Mouse (Mus musculus) gastrocnemius, adult 2 months (tissue): ENCODE measurements around the gene Lclat1. TPM values are rescaled to one million over a fixed set of nuclear protein-coding genes. Genes with fewer than 3 reads are reported as not detected.
"Not testable (repeated sequence)": the region's sequence is repeated elsewhere in the genome, so short reads cannot be mapped to it uniquely, and the experiment has no call there.

ENCODE experiments used
- DNase-seq: peaks from one replicate; pipeline ENCODE4 v3.0.0; 2022
- H3K27ac ChIP-seq: fragments of 200-600 bp; 2 replicates; pipeline ENCODE4 v1.8.1; 2022; ENCODE audit warnings: mild to moderate bottlenecking
- H3K4me3 ChIP-seq: fragments of 200-600 bp; 2 replicates; pipeline ENCODE4 v1.8.1; 2022; ENCODE audit warnings: mild to moderate bottlenecking, moderate library complexity
- CTCF ChIP-seq: fragments of 200-600 bp; IDR thresholded peaks from 2 replicates; pipeline ENCODE4 v1.8.1; 2022; ENCODE audit warnings: antibody characterized with exemption, mild to moderate bottlenecking, moderate library complexity
- intact Hi-C: fragments of 180-260 bp; cut with DNase I; formaldehyde crosslinking; loops from one replicate; pipeline ENCODE4 v1.15.1; 2025
- total RNA-seq, 2 experiments: library from RNA; stranded (reverse); gene quantifications; 2 replicates each; pipeline ENCODE4 v1.2.3; 2021

The Lclat1 gene
- total RNA-seq, 2 experiments from 2014 or later, result 14.6 to 17.8 TPM

DNA sequence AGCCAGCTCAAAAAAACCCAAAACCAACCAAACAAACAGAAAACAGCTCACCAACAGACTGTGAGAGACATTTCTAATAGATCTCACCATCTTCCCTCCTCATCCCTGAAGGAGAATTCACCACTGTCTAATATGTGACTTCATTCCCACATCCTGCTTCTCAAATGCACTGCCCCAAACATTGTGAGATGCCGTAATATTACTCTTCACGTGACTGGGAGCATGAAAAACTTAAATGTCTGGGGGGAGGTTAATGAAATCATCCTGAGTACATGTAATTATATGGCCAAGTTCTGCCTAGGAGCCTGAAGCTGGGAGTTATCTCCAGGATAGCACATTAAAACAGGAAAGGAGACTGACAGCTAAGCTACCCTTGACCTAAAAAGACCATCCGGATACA lies 138.3 kb downstream of the Lclat1 start:
- intact Hi-C loops, result no loop called here
- H3K4me3 ChIP-seq, result no peak overlapping the region
- DNase-seq, result no peak
- no peak overlapping the region for H3K27ac ChIP-seq
- TF ChIP-seq CTCF, result no peak

GRCm38 (mm10) chr17:73246926-73247325 lies 139.1 kb downstream of the Lclat1 start:
- TF ChIP-seq CTCF, result no peak
- Histone ChIP-seq H3K4me3 (no peak overlapping the region), H3K27ac (no peak overlapping the region)
- DNase-seq, result no peak
- intact Hi-C loops, result no loop called here

DNA sequence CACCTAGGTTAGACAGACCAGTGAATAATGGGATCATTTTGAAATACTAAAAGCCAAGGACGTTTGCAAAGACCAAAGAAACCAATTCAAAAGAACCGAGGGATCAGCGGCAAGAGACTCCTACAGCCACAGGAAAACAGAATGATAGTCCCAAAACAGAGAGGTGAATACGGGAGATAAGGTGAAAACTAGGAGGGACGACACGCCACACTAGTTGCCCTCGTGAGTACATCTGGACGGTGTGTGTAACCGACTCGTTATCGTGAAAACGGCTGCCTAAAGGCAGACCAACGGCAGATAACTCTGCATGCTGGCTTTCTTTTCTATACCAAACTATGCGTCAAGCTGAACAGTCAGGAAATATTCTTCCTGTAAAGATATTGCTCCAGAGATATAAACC lies 140.0 kb downstream of the Lclat1 start:
- TF ChIP-seq CTCF, result no peak

GRCm38 (mm10) chr17:73250488-73251141 lies 142.8 kb downstream of the Lclat1 start:
- Histone ChIP-seq H3K4me3 (no peak overlapping the region), H3K27ac (no peak overlapping the region; the same call in 1 of the 2 replicates)
- intact Hi-C loops, result no loop called here
- no peak for TF ChIP-seq CTCF
- DNase-seq, result peak; percentile 20

More for the DNA sequence above, 140.0 kb downstream of the Lclat1 start:
- Histone ChIP-seq H3K4me3 (no peak overlapping the region), H3K27ac (no peak overlapping the region)
- DNase-seq, result no peak
- intact Hi-C loops, result no loop called here

GRCm38 (mm10) chr17:73251142-73251502 lies 143.3 kb downstream of the Lclat1 start:
- peak overlapping the region; percentile 38; the same call in 1 of the 2 replicates for H3K27ac ChIP-seq
- DNase-seq, result peak; percentile 26
- H3K4me3 ChIP-seq, result no peak overlapping the region
- intact Hi-C loops, result no loop called here
- no peak for TF ChIP-seq CTCF

DNA sequence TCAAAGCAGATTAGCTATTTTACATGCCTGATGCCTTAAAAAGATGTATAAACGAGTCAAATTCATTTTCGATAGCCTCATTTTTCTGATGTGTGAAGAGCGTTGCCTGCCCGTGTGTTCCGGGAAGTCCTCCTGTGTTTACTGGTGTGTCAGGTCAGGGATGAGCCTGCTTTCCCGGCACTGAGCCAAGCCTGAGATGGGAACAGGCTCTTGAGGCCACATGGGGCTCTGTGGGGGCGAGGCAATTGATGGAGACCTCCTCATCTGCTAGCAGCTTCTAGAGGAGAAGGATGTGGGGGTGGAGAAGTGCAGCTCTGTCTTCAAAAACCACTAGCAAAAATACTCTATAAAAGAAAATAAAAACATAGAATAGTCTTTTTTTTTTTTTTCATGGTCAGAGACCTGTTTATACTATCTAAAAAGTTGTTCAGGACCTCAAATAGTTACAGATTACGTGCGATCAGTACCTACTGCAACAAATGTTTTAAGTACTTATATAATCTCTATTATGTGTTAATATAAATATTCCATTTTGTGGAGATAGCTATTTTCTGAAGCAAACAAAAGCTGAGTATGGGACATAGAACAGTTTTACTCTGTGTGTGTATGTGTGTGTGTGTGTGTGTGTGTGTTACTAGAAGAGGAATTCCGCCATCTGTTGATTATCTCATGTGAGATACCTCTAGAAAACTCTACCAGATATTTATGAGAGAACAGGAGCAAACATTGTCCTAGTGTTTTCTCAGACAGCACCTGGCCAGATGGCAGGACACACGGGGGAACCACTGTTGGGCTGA lies 144.2 kb downstream of the Lclat1 start:
- TF ChIP-seq CTCF, result no peak
- H3K27ac ChIP-seq, result 0 out of 2 replicates have a peak overlapping the region, but pooled peaks have one; percentile 38
- peak; percentile 24 for DNase-seq
- intact Hi-C loops, result no loop called here
- H3K4me3 ChIP-seq, result no peak overlapping the region

DNA sequence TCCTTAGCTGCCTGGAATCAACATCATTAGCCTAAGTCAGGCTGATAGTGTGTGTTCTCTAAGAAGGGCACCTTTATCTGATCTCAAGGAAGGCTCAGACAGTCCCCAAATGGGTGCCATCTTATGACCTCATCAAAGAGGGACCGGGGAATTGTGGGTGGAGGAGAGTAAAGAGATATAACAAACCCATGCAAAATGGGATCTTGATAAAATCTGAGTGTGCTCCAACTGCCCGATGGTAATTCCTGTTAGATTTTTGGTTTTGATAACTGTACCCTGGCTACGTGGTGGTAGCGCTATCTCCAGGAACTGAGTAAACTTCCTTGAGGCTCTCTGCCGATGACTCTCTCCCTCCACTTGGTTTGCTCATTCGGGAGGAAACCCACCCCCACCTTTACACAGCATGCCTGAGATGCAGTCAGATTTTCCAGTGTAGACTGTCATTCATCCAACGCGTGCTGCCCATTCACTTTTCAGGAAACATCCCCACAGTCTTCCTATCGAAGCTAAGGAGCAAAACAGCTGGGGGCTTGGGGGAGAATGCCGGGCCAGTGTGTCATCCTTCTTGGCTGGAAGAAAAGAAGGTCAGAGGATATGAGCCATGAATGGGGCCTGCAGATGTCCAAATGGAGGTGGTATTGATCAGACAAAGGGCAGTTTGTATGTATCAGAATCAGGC lies 145.6 kb downstream of the Lclat1 start:
- no peak for TF ChIP-seq CTCF
- intact Hi-C loops, result no loop called here
- no peak for DNase-seq
- no peak overlapping the region for H3K4me3 ChIP-seq
- H3K27ac ChIP-seq, result no peak overlapping the region

GRCm38 (mm10) chr17:73255801-73256200 lies 148.0 kb downstream of the Lclat1 start:
- no peak for TF ChIP-seq CTCF
- intact Hi-C loops, result no loop called here
- Histone ChIP-seq H3K27ac (no peak overlapping the region), H3K4me3 (no peak overlapping the region)
- no peak for DNase-seq

DNA sequence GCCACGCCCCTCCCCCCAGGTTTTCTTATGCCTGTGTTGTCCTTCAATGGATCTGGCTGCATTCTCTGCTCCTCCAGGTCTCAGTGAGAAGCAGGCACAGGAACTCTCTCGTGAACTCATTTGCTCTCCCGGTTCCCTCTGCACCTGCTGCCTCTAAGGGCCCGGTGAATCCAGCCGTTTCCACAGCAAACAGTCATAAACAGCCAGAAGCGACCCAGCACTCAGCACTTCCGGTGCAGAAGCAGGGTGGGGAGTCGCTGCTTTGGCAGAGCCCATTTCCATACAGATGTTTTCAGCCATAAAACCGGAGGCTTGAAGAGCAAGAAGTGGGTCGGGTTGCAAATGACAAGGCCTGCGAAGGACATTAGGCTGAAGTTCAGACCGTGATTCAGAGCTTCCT lies 150.8 kb downstream of the Lclat1 start:
- H3K4me3 ChIP-seq, result peak overlapping the region; percentile 41

DNA sequence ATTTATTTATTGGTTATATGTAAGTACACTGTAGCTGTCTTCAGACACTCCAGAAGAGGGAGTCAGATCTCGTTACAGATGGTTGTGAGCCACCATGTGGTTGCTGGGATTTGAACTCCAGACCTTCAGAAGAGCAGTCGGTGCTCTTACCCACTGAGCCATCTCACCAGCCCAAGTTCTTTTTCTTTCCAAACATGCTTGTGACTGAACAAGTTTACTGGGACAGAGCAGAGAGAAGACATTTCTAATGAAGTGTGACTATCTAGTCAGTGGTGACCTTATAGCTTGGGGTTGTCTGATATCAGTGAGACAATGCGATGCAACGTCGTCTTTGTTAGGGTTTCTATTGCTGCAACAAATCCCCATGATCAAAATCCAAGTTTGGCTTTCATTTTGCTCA lies 151.5 kb downstream of the Lclat1 start:
- H3K4me3 ChIP-seq, H3K27ac ChIP-seq, DNase-seq, intact Hi-C loops: not testable (repeated sequence)

More for the DNA sequence above, 150.8 kb downstream of the Lclat1 start:
- intact Hi-C loops, result no loop called here
- H3K27ac ChIP-seq, result peak overlapping the region; percentile 31; the same call in 1 of the 2 replicates
- no peak for TF ChIP-seq CTCF
- peak; percentile 27 for DNase-seq

- intact Hi-C loops, result no loop called here
- H3K27ac ChIP-seq, result no peak overlapping the region
- TF ChIP-seq CTCF, result no peak
- H3K4me3 ChIP-seq, result no peak overlapping the region
- no peak for DNase-seq
Observed at GRCm38 (mm10) chr17:73262558-73262957, 154.8 kb downstream of the Lclat1 start.

- no peak overlapping the region for H3K4me3 ChIP-seq
- peak; percentile 34 for DNase-seq
- TF ChIP-seq CTCF, result no peak
- intact Hi-C loops, result no loop called here
- no peak overlapping the region for H3K27ac ChIP-seq
Observed at GRCm38 (mm10) chr17:73263077-73263501, 155.3 kb downstream of the Lclat1 start.
